Mouse (Mus musculus) ES-Bruce4 (cell line): ENCODE data around the gene Cpeb4.

Experiments
- CTCF ChIP-seq: IDR thresholded peaks from one replicate; pipeline ENCODE4 v1.8.1; 2011; ENCODE audit warnings: low read depth, low read length
- EP300 ChIP-seq: IDR thresholded peaks from 2 replicates; pipeline ENCODE4 v1.6.1; 2011; ENCODE audit warnings: low read depth, low read length; ENCODE audit not compliant: insufficient read depth
- POLR2A ChIP-seq: IDR thresholded peaks from one replicate; pipeline ENCODE4 v1.8.1; 2011; ENCODE audit warnings: low read length; ENCODE audit not compliant: insufficient read depth

GRCm38 (mm10) chr11:31843177-31843833 lies 28.7 kb upstream of the Cpeb4 start:
- no peak for TF ChIP-seq EP300
- no peak for TF ChIP-seq POLR2A
- no peak for TF ChIP-seq CTCF
